Mouse (Mus musculus): ENCODE data around the gene Abca2.
"Not testable (repeated sequence)": the region's sequence is repeated elsewhere in the genome, so short reads cannot be mapped to it uniquely, and the experiment has no call there.

Gene Abca2

GRCm38 (mm10) chr2:25428442-25429236 is at the start of gene Abca2:
Abca2 (plus strand) TSS chr2:25428703.
- DNase-seq: peak; percentile 97

GRCm38 (mm10) chr2:25384492-25384891 is 44.0 kb upstream of the Abca2 start:
- no peak for DNase-seq

GRCm38 (mm10) chr2:25391266-25391665 is 37.2 kb upstream of the Abca2 start:
- DNase-seq: no peak

- DNase-seq: no peak
Measured at GRCm38 (mm10) chr2:25394281-25395221, 34.0 kb upstream of the Abca2 start.

- DNase-seq: peak; percentile 17
Measured at GRCm38 (mm10) chr2:25395721-25396596, 32.5 kb upstream of the Abca2 start, which contains the start of gene Entpd2. Entpd2 (plus strand) TSS chr2:25395874.

- no peak for DNase-seq
Measured at GRCm38 (mm10) chr2:25396597-25396983, 31.9 kb upstream of the Abca2 start.

- no peak for DNase-seq
Measured at GRCm38 (mm10) chr2:25397010-25397409, 31.5 kb upstream of the Abca2 start.

- no peak for DNase-seq
Measured at GRCm38 (mm10) chr2:25398065-25398464, 30.4 kb upstream of the Abca2 start.

- DNase-seq: no peak
Measured at GRCm38 (mm10) chr2:25399051-25399450, 29.5 kb upstream of the Abca2 start, which contains the start of gene Npdc1. Npdc1 (plus strand) TSS chr2:25399351.

- DNase-seq: no peak
Measured at GRCm38 (mm10) chr2:25400291-25400690, 28.2 kb upstream of the Abca2 start.

- peak; percentile 53 for DNase-seq
Measured at GRCm38 (mm10) chr2:25400764-25401163, 27.7 kb upstream of the Abca2 start.

GRCm38 (mm10) chr2:25402377-25402971 is 26.0 kb upstream of the Abca2 start:
- peak; percentile 89 for DNase-seq

- DNase-seq: peak; percentile 55
Measured at GRCm38 (mm10) chr2:25402972-25403601, 25.4 kb upstream of the Abca2 start.

GRCm38 (mm10) chr2:25403994-25404393 is 24.5 kb upstream of the Abca2 start:
- DNase-seq: no peak

GRCm38 (mm10) chr2:25408908-25409307 is 19.6 kb upstream of the Abca2 start:
- DNase-seq: no peak

GRCm38 (mm10) chr2:25413436-25413835 is 15.1 kb upstream of the Abca2 start:
- DNase-seq: not testable (repeated sequence)

GRCm38 (mm10) chr2:25417426-25417825 is 11.1 kb upstream of the Abca2 start:
- DNase-seq: no peak

GRCm38 (mm10) chr2:25421896-25422295 is 6.6 kb upstream of the Abca2 start:
- DNase-seq: peak; percentile 70

GRCm38 (mm10) chr2:25422587-25423410 is 5.7 kb upstream of the Abca2 start, which contains the start of gene Fut7:
Fut7 (plus strand) TSS chr2:25423267.
- peak; percentile 57 for DNase-seq

GRCm38 (mm10) chr2:25423626-25424025 is 4.9 kb upstream of the Abca2 start:
- no peak for DNase-seq

GRCm38 (mm10) chr2:25425481-25425880 is 3.0 kb upstream of the Abca2 start:
- DNase-seq: no peak

All from thymus, postnatal 14 days (tissue).